In the genomic region with DNA sequence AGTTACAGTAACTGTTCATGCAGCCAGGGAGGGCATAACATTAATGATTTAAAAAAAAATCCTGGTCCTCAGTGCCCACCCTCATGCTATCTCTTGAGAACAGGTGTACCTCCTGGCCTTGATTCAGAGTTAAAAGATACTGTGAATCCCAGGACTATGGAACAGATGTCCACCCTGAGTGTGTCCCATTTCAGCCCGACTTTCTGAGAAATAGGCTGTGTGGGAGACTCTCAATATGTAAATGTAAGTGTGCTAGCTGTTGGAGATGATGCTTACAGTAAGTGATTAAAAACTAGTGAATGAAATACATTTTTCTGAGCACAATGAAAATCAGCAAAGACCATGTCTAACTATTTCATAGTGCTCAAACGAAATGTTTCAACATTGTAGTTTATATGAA, we compare ENCODE assay signal across 30 mouse cellular contexts.
"Had no signal": no experiment of that assay in that cellular context is flagged by ENCODE, and none has a peak within 500 bp of the region (broad histone marks: within the 10 kb centered on the region; RNA-seq: fewer than 3 reads in every experiment).

No protein-coding gene starts in this region.

- ATAC-seq: liver, embryonic 12.5 days; liver, postnatal 0 days; lung, postnatal 0 days; midbrain, embryonic 13.5 days; midbrain, embryonic 15.5 days; midbrain, embryonic 16.5 days had no signal

- H3K9me3 ChIP-seq: limb, embryonic 10.5 days; limb, embryonic 12.5 days; limb, embryonic 13.5 days; limb, embryonic 15.5 days; liver, embryonic 12.5 days; liver, embryonic 13.5 days; liver, embryonic 15.5 days; lung, embryonic 15.5 days; megakaryocyte, embryonic 14.5 days; midbrain, embryonic 10.5 days; midbrain, embryonic 12.5 days; midbrain, embryonic 13.5 days; midbrain, embryonic 15.5 days had no signal

- H3K27ac ChIP-seq: limb, embryonic 10.5 days; limb, embryonic 12.5 days; limb, embryonic 13.5 days; limb, embryonic 15.5 days; liver, embryonic 12.5 days; liver, embryonic 13.5 days; liver, embryonic 14.5 days; liver, embryonic 15.5 days; lung, embryonic 15.5 days; macrophage; midbrain, embryonic 10.5 days; midbrain, embryonic 12.5 days; midbrain, embryonic 13.5 days; midbrain, embryonic 15.5 days had no signal

- H3K9ac ChIP-seq: limb, embryonic 12.5 days; limb, embryonic 13.5 days; limb, embryonic 15.5 days; liver, embryonic 12.5 days; liver, embryonic 13.5 days; liver, embryonic 14.5 days; liver, embryonic 15.5 days; liver, postnatal 0 days; lung, embryonic 14.5 days; lung, embryonic 15.5 days; midbrain, embryonic 12.5 days; midbrain, embryonic 13.5 days; midbrain, embryonic 15.5 days had no signal

- H3K27me3 ChIP-seq: limb, embryonic 12.5 days; limb, embryonic 13.5 days; limb, embryonic 15.5 days; liver, embryonic 12.5 days; liver, embryonic 13.5 days; liver, embryonic 15.5 days; lung, embryonic 15.5 days; megakaryocyte, embryonic 14.5 days; midbrain, embryonic 12.5 days; midbrain, embryonic 13.5 days; midbrain, embryonic 15.5 days had no signal

- H3K4me2 ChIP-seq: limb, embryonic 12.5 days; limb, embryonic 13.5 days; limb, embryonic 15.5 days; liver, embryonic 11.5 days; liver, embryonic 12.5 days; liver, embryonic 13.5 days; liver, embryonic 15.5 days; lung, embryonic 14.5 days; lung, embryonic 15.5 days; midbrain, embryonic 12.5 days; midbrain, embryonic 13.5 days; midbrain, embryonic 15.5 days had no signal

- DNase-seq: left cerebral cortex, postnatal 4 days; liver; liver, embryonic 13.5 days; liver, postnatal 0 days; lung, adult 18-20 months; lung, adult 2 months; lung, embryonic 14.5 days; lung, postnatal 10 days; lung, postnatal 14 days; lung, postnatal 36 days; lung, postnatal 4 days; midbrain, embryonic 14.5 days had no signal

- H3K36me3 ChIP-seq: limb, embryonic 10.5 days; limb, embryonic 12.5 days; limb, embryonic 13.5 days; limb, embryonic 15.5 days; liver, embryonic 12.5 days; liver, embryonic 13.5 days; liver, embryonic 15.5 days; lung, embryonic 15.5 days; midbrain, embryonic 10.5 days; midbrain, embryonic 12.5 days; midbrain, embryonic 13.5 days; midbrain, embryonic 15.5 days had no signal

- H3K4me3 ChIP-seq: limb, embryonic 10.5 days; limb, embryonic 12.5 days; limb, embryonic 13.5 days; limb, embryonic 15.5 days; liver, embryonic 12.5 days; liver, embryonic 13.5 days; liver, embryonic 15.5 days; lung, embryonic 15.5 days; megakaryocyte, embryonic 14.5 days; midbrain, embryonic 10.5 days; midbrain, embryonic 12.5 days; midbrain, embryonic 13.5 days; midbrain, embryonic 15.5 days; myocyte had no signal

- H3K4me1 ChIP-seq: limb, embryonic 10.5 days; limb, embryonic 12.5 days; limb, embryonic 13.5 days; limb, embryonic 15.5 days; liver, embryonic 12.5 days; liver, embryonic 13.5 days; liver, embryonic 15.5 days; lung, embryonic 15.5 days; megakaryocyte, embryonic 14.5 days; midbrain, embryonic 10.5 days; midbrain, embryonic 12.5 days; midbrain, embryonic 13.5 days; midbrain, embryonic 15.5 days had no signal
